Mouse (Mus musculus) kidney, postnatal 36 days (tissue): ENCODE data around the gene Nudcd2.
"Not testable (repeated sequence)": the region's sequence is repeated elsewhere in the genome, so short reads cannot be mapped to it uniquely, and the experiment has no call there.

Experiments
- DNase-seq, 2 experiments: peaks; one replicate each; pipeline ENCODE4 v3.0.0; 2021 to 2022; ENCODE audit warnings: mixed read lengths in 2 of 2

Nudcd2 gene

DNA sequence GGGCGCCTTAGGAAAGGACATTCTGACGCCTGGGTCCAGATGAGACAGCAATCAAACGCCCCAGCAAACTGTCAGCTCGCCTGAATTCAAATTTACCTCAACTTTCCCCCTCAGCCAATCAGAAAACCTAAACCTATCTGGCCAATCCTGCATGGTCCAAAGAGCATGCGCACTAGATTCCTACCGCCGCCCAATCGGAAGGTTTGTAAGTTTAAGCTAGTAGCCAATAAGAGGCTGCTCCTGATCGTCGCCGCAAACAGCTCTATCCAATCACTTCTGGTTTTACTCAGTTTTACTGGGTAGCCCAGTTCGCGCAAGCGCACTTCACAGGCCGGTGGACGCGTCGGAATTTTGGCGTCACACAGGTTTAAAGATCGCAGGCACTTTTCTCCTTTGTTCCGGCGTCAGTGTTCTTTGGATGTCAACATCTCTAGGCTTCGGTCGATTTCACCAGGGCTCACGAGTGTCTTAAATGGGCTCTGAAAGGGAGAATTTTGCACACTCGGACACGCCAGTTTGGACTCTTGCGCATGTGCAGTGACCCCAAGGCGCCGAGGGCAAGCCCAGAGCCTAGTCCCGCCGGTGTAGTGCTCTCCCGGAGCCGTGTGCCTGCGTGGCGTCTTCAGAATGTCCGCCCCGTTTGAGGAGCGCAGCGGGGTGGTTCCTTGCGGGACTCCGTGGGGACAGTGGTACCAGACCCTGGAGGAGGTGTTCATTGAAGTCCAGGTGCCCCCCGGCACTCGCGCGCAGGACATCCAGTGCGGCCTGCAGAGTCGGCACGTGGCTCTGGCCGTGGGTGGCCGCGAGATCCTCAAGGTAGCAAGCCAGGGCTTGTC lies at the start of gene Nudcd2, which contains the start of gene Hmmr:
Gene Nudcd2, plus strand, starts transcription at position 329 of the 836 bp plus-strand sequence.
Gene Hmmr, minus strand, starts transcription at position 84 of the 836 bp plus-strand sequence.
- peak; percentile 93 to 97 for DNase-seq

DNA sequence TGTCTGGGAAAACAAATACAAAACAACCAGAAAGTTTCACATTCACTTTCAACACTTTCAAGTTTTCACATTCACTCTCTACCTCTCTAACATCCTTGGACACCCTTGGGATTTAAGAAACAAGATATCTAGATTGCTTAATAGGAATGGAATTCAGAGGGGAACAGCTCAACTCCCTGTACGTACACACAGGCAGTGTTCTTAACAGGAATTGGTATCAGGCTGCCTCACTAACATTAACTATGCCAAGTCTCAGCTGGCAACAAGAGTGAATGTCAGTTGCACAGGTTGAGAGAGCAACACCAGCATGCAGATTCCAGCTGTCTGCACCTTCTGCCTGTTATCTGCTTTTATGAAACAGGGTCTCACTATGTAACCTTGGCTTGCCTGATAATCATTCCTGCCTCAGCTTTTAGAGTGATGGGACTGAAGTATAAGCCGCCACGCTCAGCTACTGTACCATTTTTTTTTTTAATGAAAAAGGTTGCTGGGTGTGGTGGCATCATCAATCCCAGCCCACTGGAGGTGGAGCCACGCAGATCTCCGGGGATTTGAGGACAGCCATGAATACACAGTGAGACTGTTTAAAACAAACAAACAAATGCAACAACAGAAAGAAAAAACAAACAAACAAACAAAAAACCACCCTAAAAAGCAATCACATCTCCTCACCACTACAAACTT lies 42.9 kb upstream of the Nudcd2 start:
- DNase-seq = peak in 1 of 2 experiments; percentile 39

DNA sequence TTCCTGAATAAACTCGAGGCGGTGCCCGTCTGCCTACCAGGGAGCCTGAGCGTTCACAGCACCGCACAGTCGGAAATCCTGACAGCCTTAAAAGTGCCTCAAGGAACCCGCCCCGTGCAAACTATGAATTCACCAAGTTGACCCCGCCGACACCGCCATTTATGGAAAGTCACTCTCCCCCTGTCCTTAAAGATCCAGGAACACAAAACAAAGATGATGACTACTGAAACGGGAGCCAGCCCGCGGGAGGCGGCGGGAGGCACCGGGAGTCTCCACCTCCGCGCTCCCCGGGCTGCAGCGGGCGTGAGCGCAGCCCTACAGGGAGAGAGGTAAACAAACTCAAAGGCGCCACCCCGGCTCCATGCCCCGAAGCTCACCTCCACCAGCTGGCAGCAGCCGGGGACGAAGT lies 41.4 kb upstream of the Nudcd2 start:
- DNase-seq = peak in 1 of 2 experiments; percentile 55

DNA sequence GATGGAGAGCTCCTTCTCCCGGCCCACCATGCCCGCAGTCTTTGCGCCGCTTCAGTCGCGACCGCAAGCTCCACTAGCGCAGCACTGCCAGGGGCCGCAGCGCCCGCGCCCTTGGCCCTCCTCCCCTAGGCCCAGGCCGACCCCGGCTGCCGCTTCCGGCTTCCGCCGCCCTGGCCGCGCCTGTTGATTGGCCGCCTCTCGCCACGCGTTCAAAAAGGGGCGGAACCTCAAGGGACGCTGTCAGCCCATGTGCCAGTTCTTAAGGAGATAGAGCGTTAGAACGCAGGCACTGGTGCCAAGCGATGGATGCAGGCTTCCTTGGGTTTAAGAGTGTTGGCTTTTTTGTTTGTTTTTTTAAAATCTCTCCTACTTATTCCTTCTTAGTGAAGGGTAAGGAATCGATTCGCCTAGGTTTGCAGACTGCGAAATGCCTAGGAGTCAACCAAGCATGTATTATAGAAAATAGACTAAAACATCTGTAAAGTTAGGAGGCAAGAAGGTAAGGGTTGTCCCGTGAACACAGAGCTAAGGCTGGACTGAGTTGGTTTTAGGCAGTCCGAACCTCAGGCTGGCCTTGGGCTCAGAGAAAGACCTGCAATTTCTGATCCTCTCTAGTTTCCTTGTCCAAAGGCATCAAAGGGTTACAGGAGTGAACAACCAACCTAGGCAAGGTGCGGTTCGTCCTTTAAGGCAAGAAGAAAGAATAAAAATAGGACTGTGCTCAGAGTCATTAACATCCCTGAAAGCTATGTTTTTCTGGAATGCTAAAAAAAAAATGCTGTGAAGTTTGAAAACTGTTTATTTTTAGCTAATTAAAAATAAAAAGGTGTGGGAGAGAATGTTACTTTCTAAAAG lies 40.7 kb upstream of the Nudcd2 start:
- peak; percentile 95 for DNase-seq

DNA sequence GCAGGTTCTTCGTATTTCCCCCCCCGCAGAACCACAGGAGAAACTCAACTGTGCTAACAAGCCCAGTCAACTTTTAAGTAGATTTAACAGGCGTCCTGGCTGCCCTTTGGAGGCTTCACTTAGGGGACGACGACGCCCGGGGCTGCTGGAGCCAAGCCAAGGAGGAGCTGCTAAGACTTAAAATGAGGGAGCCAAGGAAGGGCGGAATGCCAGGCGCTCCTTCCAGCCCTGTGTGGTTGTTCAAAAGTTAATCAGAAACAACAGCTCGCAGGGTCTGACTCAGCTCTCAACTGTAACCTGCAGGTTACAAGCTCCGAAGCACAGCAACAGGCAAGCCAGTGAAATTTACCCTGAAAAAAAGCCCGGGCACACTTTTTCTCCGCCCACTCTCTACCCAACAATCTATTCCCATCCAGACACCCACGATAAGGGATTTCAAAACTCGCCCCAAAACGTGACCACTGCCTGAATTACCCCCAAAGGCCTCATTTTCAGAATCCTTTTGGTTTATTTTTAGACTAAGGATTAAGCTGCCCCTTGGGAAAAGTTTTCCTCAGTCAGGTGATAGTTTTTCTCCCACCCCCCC lies 40.0 kb upstream of the Nudcd2 start:
- DNase-seq = peak; percentile 95 to 97

DNA sequence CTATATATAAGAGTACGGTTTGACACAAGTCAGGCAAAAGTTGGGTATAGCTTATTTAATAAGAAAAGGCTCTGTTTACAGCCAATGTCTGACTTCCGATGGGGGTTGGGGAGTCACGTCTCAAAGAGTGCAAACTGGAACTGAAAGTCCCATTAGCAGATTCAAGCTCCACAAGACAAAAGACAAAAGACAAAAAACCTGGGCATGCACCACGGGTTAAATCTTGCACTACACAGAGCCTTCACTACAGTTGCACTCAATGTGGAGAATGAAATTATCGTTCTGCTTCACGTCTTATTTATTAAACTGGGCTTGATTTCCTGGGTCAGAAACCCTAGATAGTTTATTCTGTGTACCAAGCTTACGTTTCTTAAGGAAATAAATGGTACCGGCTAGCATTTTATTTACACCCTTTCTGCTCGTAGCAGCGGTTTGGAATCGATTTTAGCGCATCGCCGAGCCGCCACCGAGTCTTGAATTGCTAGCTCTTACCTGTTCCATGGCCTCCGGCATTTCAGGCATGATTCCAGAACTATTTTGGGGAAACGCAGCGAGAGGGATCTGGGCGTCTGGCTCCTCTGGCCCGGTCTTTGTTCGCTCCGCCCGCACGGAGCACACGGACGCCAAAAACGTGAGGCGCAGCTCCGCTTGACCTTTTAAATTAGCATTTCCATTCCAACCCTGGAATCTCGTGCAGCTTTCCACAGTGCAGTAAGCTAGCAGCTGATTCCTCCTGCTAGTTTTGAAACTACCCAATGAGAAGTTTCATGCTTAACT lies 39.0 kb upstream of the Nudcd2 start:
- peak; percentile 82 to 83 for DNase-seq

DNA sequence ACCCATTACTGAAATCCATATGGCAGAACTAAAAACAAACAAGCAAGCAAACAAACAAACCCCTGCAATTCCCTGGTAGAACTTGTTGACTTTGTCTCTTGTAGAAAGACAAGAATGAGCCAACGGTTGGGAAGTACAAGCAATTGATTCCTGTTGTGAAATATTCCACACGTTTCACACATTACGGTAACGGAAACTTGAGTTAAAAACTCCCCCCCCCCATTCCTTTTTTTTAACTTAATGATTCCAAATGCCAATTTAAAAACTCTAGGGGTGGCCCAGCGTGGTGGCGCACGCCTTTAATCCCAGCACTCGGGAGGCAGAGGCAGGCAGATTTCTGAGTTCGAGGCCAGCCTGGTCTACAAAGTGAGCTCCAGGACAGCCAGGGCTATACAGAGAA lies 38.4 kb upstream of the Nudcd2 start, which contains the start of gene Mat2b:
Gene Mat2b, minus strand, starts transcription at position 101 of the 400 bp plus-strand sequence.
- no peak for DNase-seq

DNA sequence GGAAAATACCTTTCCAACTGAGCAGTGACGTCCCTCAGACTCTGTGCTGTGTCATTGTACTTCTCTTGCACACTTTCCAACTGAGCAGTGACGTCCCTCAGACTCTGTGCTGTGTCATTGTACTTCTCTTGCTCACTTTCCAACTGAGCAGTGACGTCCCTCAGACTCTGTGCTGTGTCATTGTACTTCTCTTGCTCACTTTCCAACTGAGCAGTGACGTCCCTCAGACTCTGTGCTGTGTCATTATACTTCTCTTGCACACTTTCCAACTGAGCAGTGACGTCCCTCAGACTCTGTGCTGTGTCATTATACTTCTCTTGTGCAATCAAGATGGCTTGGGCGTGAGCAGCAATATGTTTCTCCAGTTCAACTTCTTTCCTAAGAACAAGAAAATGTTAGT lies 23.6 kb upstream of the Nudcd2 start:
- DNase-seq = not testable (repeated sequence)

DNA sequence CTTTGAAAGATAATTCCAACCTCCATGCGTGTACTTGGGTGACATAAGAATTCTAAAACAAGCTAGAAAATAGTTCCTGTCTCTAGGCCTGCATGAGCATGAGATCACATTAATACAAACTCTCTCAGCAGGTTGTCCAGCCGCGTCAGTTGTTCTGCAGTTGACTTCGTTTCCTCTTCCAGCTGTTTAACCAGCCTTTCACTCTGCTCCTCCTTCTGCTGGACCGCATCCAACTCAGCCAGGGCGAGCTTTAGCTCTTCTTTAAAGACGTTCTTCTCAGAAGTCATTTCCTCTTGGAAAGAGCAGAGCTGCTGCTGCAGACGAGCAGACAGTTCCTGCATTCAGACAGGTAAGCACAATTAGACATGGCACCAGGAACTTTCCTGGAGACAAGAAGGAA lies 19.6 kb upstream of the Nudcd2 start:
- DNase-seq = peak; percentile 59 to 80

DNA sequence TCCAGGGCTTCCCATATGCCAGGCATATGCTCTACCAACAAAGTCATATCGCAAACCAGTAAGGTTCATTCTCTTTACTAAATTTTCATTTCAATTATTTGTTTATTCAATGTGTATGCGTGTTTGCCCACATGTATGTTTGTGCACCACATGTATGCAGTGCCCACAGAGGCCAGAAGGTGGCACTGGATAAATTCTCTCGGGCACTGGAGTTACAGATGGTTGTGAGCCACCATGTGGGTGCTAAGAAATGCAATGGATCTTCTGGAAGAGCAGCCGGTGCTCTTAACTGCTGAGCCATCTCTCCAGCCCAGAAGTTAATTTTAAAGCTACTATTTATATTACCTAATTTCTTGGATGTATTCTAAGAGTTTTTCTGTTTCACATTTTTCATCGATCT lies 17.9 kb upstream of the Nudcd2 start:
- DNase-seq = peak in 1 of 2 experiments; percentile 2

DNA sequence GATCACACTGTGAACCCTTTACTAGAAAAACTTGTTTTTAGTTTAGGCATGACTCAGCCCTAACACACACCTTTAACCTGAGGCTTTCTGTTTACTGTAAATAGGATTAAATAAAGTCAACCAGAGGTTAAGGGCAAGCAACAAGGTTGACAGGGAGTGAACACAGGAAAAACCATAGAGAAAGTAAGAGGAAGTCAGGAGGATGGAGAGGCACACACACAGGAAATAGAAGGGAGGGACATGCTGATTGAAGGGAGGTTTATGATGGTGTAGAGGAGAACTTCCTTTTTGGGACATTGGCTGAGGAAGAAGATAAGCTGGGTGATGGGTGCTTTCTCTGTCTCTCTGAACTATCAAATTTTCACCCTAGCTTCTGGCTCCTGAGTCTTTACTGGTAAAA lies 15.1 kb upstream of the Nudcd2 start:
- DNase-seq = no peak

DNA sequence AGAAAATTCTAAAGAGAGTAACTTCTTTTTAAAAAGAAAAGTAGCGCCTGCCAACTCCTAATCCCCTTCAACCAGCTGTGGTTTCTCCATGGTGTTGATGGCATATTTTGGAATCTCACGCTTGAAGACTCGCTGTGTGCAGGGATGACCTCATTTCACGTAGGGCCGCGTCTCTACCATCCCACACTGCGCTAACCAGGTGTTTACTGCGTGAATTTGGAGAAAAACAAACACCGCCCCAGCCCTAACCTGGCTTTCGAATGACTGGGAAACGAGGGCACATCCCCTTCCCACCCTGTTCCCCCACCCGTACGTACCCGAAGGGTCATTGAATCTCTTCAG lies 499 bp upstream of the Nudcd2 start:
- DNase-seq = peak in 1 of 2 experiments; percentile 4

DNA sequence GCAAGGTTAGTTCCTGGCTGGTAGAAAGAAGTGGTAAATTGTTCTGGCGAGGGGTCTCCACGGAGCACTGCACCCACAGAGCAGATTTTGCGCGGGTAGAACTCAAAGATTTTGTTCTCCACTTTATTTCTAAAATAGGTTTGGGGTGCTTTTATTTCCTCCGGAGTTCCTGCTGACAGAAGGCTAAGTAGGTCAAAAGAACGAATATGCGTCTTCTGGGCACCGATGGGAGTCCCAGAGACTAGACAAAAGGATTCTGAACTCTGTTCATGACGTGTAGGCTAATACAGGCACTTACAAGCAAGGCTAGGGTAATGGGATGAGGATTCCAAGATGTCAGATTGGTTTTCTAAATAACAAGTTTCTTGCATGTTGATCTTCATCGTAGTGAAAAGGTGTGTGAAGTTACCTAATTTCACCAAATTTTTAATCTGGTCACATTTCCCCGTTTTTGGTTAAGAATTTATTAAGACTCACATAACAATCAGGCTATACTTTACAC lies 835 bp downstream of the Nudcd2 start:
- DNase-seq = no peak

DNA sequence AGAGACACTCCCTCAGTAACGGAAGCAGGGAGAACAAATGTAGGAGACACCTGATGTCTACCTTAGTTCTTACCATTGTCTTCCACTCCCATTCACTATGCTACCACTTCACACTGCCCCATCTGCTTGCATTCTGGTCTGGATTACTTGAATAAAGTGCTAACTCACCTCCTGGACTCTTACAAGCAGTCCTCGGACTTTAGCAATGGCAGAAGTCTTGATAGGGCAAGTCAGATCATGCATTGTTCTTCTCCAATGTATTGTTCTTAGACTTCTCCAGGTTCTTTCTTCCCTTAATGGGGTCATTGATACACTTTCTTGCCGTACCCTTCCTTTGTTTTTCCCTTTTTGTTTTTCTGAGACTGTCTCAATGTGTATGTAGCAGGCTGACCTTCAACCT lies 3.9 kb downstream of the Nudcd2 start:
- DNase-seq = no peak

DNA sequence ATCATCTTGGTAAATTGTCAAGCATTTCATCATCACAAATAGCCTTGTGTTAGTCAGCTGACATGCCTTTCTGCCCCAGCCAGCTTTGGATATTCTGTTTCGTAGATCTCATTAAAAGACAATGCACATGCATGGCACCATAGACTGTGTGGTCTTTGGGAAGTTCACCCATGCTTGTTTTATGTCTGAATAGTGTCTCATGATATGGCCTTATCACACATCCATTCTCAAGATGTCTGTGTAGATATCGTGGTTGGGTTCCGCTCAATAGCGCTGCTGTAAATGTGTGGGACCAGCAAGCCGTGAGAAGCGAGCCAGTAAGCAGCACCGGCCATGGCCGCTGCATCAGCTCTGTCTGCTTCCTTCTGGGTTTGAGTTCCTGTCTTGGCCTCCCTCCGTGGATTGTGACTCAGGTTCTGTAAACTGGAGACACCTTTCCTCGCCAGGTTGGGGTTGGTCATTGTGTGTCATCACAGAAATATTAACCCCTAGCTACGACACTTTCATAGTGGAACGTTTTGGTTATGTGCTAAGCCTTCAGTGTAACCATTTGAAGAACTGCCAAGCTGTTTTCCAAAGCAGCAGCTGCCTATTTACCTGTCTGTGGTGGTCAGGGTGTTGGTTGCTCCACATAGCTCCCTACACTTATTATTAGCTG lies 8.3 kb downstream of the Nudcd2 start:
- DNase-seq = no peak

DNA sequence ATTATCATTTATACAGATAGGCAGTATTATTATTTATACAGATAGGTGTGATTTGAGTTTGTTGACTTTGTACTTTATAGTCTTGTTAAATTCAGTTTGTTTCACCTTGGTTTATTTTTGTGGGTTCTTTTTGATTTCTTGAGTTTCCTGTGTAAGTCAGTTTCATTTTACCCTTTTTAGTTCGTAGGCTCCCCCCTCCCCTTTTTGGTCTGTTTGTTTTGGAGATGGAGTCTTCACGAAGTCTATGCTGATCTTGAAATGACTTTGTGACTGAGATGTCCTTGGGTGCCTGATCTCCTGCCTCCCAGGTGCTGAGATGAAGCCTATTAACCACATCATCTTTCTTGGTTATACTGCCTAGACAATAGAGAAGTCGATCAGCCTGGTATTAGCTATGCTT lies 10.9 kb downstream of the Nudcd2 start:
- no peak for DNase-seq

DNA sequence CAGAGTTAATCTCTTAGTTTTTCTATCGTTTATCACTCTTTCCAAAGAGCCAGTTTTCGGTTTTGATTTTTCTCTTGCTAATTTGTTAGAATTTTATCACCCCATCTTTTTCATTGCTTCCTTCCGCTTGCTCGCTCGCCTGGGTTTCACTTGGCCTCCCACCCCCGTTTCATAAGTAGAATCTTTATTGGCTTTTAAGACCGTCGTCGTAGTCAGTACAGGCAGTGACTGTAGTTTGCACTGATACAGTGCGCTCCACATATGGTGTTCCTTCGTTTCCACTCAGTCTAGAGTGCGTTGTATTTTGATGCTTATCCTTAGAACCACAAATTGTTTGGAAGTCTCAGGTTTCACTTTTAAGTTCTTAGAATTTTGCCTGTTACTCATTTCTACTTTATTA lies 12.9 kb downstream of the Nudcd2 start:
- no peak for DNase-seq

DNA sequence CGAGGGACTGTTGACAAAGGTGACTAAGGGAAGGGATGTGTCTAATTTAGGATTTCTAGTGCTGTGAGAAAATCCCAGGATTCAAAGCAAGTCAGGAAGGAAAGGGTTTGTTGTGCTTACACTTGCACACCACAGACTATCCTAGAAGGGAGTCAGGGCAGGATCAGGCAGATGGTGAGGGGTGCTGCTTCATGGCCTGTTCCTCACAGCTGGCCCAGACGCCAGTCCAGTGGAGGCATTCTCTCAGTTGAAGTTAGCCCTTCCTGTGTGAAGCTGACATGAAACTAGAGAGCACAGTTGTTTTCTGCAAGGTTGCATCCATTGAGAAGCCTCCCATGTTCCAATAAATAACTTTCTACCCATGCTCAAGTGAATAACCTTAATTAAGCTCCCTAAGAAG lies 14.2 kb downstream of the Nudcd2 start:
- no peak for DNase-seq

DNA sequence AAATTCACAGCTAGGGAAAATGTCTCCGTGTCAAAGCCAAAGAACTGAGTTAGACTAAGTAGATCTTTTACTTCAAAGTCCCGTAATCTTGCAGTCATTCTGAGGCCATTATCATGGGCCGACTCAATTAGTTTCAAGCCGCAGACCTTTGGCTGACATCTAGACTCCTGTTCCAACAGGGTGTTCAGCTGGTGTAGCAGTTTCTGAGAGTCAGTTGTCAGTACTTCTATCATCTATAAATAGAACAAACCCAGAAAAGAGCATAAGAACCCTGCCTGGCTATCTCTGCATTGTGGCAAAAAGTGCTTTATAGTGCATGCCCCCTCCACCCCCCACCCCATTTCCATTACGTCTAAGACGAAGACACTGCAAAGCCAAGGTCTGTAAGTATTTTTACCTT lies 20.4 kb downstream of the Nudcd2 start:
- DNase-seq = peak in 1 of 2 experiments; percentile 5

DNA sequence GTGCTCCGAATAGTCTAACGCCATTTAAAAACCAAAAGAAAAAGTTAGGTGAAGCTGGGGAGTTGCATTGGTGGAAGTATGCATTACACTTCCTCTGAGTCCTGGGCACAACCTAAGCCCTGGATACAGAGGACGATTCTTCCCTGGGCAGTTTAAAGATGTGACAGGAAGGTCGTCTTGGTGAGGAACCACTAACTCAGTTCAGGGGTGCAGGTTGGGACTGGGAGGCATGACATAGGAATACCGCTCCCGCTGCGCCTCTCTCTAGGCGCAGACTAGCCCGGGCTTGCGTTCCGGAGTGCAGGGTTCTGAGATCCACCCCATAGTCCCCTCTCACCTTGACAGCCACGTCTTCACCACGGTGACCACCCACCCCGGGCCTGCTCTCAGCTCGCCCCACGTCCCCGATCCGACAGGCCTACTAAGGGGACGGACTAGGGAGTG lies 21.2 kb downstream of the Nudcd2 start:
- DNase-seq = no peak

DNA sequence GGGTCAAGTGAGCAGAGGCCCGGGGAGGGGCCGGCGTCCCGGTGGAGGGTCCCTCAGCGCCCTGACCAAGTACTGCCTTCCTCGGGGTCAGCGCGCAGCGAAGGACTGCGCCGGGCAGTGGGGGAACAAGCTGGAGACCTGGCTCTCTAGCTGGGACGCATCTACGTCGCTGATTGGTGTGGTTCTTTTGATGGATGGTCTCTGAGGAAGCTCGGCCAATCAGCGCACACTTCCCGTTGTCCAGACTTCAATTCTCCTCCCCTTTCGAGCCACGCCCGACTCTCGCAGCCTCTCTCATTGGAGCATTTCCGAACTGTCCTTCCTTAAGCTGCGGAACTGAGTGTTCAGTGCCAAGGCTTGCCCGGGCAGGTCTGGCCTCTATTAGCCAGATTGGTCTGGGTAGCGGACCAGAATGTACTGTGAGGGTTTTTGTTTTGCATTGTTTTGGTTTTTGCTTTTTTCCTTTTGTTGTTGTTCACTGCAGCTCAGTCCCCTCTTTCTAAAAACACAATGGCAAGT lies 21.7 kb downstream of the Nudcd2 start, which contains the start of gene Ccng1:
Gene Ccng1, minus strand, starts transcription at position 203 of the 519 bp plus-strand sequence.
- peak; percentile 94 to 97 for DNase-seq
